Mouse (Mus musculus) cortical plate, adult 2 months (tissue): ENCODE results near the gene Snx33. TPM values are rescaled to one million over a fixed set of nuclear protein-coding genes. Genes with fewer than 3 reads are reported as not detected.
A peak's percentile ranks its signal among the peaks of the same experiment; 100 is the strongest.

Experiments
- H3K27ac ChIP-seq: fragments of 200-500 bp; 2 replicates; pipeline ENCODE4 v1.5.1; 2012; ENCODE audit warnings: low read length, control low read depth, inconsistent platforms; ENCODE audit not compliant: insufficient read depth
- H3K4me1 ChIP-seq: fragments of 200-500 bp; 2 replicates; pipeline ENCODE4 v1.6.1; 2011; ENCODE audit warnings: low read length; ENCODE audit not compliant: control insufficient read depth, insufficient read depth
- H3K4me3 ChIP-seq: fragments of 200-500 bp; 2 replicates; pipeline ENCODE4 v1.5.1; 2011; ENCODE audit warnings: mild to moderate bottlenecking, low read length, control low read depth; ENCODE audit not compliant: insufficient read depth
- CTCF ChIP-seq: fragments of 200-500 bp; IDR thresholded peaks from 2 replicates; pipeline ENCODE4 v1.5.1; 2011; ENCODE audit warnings: mild to moderate bottlenecking, control low read depth, low read length; ENCODE audit not compliant: insufficient read depth; ENCODE audit errors: extremely low read depth
- POLR2A ChIP-seq: fragments of 200-500 bp; IDR thresholded peaks from 2 replicates; pipeline ENCODE4 v1.6.1; 2011; ENCODE audit warnings: mild to moderate bottlenecking, low read length, control low read depth; ENCODE audit not compliant: insufficient read depth; ENCODE audit errors: extremely low read depth
- polyA plus RNA-seq: library from polyadenylated mRNA; depleted of rRNA; stranded (reverse); fragments of >200 nt; gene quantifications from 2 replicates; pipeline ENCODE4 v1.2.3, GENCODE M21; 2012

The Snx33 gene
- polyA plus RNA-seq, 1 experiment: 7.4 TPM

- no peak for TF ChIP-seq POLR2A
- TF ChIP-seq CTCF: no peak
- Histone ChIP-seq H3K4me1 (no peaks in the 10 kb centered on the region), H3K4me3 (peak overlapping the region; percentile 35), H3K27ac (peak overlapping the region; percentile 51)
These were observed 769 bp downstream of the Snx33 start for GRCm38 (mm10) chr9:56927191-56928012.

DNA sequence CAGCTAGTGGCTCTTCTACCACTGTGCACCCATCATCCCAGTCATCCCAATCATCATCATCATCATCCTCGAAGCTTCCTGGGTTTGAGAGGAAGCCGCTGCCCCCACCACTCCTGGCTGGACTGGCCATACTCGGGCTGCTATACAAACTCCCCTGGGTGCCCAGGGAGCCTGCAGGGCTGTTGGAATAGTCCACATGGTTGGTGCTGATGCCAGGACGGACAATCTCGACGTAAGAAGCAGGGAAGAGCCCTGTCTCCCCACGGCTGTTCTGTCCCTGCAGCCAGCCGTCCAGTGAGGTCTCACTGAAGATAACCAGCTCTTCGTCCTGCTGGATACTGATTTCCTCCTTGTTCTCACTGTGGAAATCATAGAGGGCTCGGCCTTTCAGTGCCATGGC, 1.8 kb downstream of the Snx33 start:
- Histone ChIP-seq H3K4me3 (peak overlapping the region; percentile 35; the same call in 1 of the 2 replicates), H3K4me1 (no peaks in the 10 kb centered on the region), H3K27ac (no peak overlapping the region; the same call in 1 of the 2 replicates)
- TF ChIP-seq CTCF (no peak), POLR2A (no peak)

DNA sequence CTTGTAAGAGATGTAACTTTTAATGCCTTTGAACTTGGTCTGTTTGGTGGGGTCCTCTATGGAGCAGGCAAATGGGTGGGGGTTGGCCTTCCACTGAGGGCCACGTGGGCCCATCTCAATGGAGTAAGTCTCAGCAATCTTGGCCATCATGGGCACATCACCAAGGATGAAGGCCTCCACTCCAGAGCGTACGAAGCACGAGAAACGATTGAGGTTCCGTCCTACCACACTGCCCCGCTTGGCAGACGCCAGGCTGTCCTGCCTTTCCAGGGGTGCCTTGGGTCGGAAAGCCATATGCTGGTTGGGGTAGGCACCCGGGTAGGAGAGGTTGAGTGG, 2.2 kb downstream of the Snx33 start:
- H3K4me1 ChIP-seq: no peaks in the 10 kb centered on the region
- TF ChIP-seq CTCF: no peak
- no peak for TF ChIP-seq POLR2A
- no peak overlapping the region; the same call in 1 of the 2 replicates for H3K27ac ChIP-seq
- H3K4me3 ChIP-seq: no peak overlapping the region

DNA sequence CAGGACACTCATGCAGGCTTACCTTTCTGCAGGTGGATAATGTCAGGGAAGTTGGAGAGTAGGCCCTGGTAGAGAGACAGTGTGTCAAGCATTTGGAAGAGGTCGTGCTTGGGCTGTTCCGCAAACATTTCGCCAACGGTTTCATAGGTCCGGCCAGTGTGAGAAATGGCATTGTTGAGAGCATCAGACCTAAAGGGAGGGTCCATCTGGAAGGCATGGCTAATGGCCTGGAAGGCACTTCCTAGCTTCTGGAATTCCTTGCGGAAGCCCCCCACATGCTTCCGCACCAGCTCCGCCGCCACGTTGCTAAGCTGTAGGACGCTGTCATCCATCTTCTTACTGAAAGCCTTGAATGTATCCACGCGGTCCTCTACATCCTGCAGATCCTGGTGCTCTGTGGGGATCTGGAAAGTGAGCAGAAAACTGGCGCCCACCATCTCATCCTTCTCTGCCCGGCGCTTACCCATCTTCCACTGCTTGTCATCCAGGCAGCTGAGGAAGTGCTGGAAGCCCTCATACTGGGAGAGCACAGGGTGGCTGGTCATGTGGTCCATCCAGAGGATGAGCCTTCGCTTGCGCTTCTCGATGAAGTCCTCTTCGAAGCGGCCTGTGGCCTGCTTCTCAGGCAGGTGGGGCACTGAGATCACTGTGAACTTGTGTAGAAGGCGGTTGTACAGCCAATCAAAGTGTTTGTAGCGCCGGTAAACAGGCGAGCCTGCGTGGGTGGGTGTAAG, 2.7 kb downstream of the Snx33 start:
- 0 out of 2 replicates have a peak overlapping the region, but pooled peaks have one; percentile 9 for H3K4me3 ChIP-seq
- H3K27ac ChIP-seq: no peak overlapping the region
- TF ChIP-seq POLR2A: no peak
- H3K4me1 ChIP-seq: no peaks in the 10 kb centered on the region

DNA sequence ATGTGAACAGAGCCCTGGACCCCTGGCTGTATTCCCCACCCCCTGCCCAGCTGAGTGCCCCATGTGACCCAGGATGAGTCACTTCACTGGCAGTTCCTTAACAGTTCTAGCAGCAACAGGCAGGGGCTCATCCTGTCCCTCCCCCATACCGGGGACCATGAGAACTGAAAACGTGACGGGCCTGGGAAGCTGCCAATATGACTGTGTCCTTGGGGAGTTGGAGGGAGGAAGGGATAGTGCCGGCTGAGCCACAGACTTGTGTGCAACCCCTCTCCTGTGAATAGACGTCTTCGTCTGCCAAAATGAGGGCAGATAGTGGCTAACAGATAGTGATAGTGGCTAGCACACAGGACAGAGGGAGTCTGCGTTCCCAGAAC, 3.5 kb downstream of the Snx33 start:
- Histone ChIP-seq H3K4me3 (peak overlapping the region; percentile 9), H3K4me1 (no peaks in the 10 kb centered on the region), H3K27ac (peak overlapping the region; percentile 31)
- TF ChIP-seq CTCF (no peak), POLR2A (no peak)

- peak overlapping the region; percentile 32 for H3K27ac ChIP-seq
- peak overlapping the region; percentile 9 for H3K4me3 ChIP-seq
- TF ChIP-seq CTCF (no peak), POLR2A (no peak)
- H3K4me1 ChIP-seq: no peaks in the 10 kb centered on the region
These were observed 4.1 kb downstream of the Snx33 start for GRCm38 (mm10) chr9:56923841-56924650.

GRCm38 (mm10) chr9:56922746-56923145, 5.4 kb downstream of the Snx33 start:
- Histone ChIP-seq H3K27ac (no peak overlapping the region), H3K4me1 (no peaks in the 10 kb centered on the region), H3K4me3 (no peak overlapping the region)
- TF ChIP-seq CTCF (no peak), POLR2A (no peak)

DNA sequence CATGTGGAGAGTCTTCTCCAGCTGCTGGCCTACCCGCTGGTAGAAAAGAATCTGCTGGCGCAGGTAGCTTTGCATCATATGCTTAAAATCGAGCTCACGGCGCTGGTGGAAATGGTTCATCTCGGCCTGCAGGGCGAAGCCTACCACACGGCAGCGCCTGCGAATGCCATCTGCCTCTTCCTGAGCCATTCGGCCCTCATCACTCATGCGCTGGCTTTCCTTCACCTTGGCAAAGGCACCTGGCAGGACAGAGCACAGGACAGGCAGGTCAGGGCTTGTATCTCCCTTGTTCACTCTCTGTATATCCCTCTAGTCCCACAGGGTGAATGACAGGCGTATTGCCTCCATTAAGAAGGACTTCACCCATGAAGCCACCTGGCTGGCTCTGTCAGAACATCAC, 9.7 kb downstream of the Snx33 start:
- no peaks in the 10 kb centered on the region for H3K4me1 ChIP-seq
- H3K27ac ChIP-seq: no peak overlapping the region
- no peak for TF ChIP-seq POLR2A
- TF ChIP-seq CTCF: no peak
- H3K4me3 ChIP-seq: no peak overlapping the region

DNA sequence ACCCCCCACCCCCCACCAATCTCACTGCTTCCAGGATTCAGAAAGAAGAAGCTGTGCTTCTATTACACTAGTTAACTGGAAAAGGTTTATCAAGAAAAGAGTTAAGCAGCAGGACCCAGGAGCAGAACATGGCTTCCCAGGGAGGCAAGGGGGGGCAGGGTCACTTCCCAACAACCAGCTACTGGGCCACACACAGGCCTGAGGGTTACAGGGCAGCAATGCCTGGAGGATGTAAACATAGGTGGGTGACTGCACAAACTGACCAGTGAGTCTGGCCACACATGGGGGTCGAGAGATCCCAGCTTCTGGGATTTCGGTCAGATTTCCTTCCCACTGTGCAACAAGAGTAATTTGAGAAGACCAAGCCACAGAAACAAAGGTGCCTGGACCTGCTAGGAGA, 11.0 kb downstream of the Snx33 start:
- H3K4me1 ChIP-seq: no peaks in the 10 kb centered on the region
- TF ChIP-seq POLR2A: no peak
- TF ChIP-seq CTCF: no peak
- no peak overlapping the region for H3K27ac ChIP-seq
- H3K4me3 ChIP-seq: no peak overlapping the region
